Mouse (Mus musculus): ENCODE data around the gene 2310011J03Rik. TPM values are rescaled to one million over a fixed set of nuclear protein-coding genes. Genes with fewer than 3 reads are reported as not detected.

Gene 2310011J03Rik
- polyA plus RNA-seq, 1 experiment from 2014 or later: 23.8 TPM

DNA sequence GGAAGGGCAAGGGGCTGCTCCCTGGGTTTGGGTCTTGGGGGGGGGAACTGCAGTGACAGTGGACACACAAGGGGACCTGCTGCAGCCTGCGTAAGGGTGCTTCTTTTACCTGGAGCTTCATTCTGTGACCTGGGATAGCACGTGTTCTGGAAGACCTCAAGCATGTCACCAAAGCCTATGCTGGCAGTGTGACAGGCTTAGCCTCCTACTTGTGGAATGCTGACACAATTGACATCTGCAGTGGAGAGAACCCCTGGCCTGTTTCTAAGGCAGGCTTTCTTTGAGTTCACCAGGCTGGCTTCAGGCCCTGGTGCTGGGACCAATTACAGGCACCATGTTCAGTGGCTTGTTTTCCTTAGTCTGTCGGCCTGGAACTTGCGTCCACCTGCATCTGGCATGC, 26.0 kb downstream of the 2310011J03Rik start:
- Histone ChIP-seq H3K4me2 (ENCODE audit: low read depth, low read length) (no peak overlapping the region), H3K9me3 (ENCODE audit: control insufficient read depth, low read length) (no peaks in the 10 kb centered on the region), H3K4me3 (ENCODE audit: low read depth, low read length) (no peak overlapping the region), H3K4me1 (ENCODE audit: control insufficient read depth, insufficient read depth, low read length) (peaks cover 38% of the 10 kb centered on the region), H3K36me3 (ENCODE audit: control insufficient read depth, insufficient read depth, low read length) (peaks cover 10% of the 10 kb centered on the region), H3K9ac (replicated peaks; ENCODE audit: low read depth, low read length) (0 out of 2 replicates have a peak overlapping the region, but pooled peaks have one; percentile 16), H3K27me3 (ENCODE audit: control insufficient read depth, insufficient read depth, low read length) (no peaks in the 10 kb centered on the region; the same call in 1 of the 2 replicates), H3K27ac (ENCODE audit: low read depth, low read length) (no peak overlapping the region)
- WGBS: 72% methylated on average over 4 of the region's 4 CpGs
- no peak for ATAC-seq (ENCODE audit: low read depth)

DNA sequence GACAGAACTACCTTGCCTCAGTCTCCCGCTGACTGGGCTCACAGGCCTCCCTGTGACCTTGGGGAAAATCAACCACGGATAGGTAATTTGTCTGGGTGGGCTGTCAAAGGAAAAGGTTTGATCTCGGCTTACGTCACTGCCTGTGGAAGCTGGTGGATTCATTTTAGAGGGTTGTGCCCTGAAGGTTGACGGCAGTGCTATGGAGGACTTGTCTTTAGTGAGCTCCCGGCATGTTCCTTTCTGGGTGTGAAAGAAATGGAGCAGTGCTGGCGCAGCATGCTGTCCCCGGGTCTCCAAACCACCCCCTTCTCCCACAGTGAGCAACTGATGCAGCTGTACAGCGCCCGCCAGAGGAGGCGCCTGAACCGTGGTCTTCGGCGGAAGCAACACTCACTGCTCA, 27.0 kb downstream of the 2310011J03Rik start:
- Histone ChIP-seq H3K36me3 (ENCODE audit: control insufficient read depth, insufficient read depth, low read length) (peaks cover 10% of the 10 kb centered on the region), H3K9ac (replicated peaks; ENCODE audit: low read depth, low read length) (peak overlapping the region; percentile 98), H3K4me1 (ENCODE audit: control insufficient read depth, insufficient read depth, low read length) (peaks cover 34% of the 10 kb centered on the region), H3K4me2 (ENCODE audit: low read depth, low read length) (peak overlapping the region; percentile 96), H3K27ac (ENCODE audit: low read depth, low read length) (no peak overlapping the region), H3K9me3 (ENCODE audit: control insufficient read depth, low read length) (no peaks in the 10 kb centered on the region), H3K27me3 (ENCODE audit: control insufficient read depth, insufficient read depth, low read length) (no peaks in the 10 kb centered on the region; the same call in 1 of the 2 replicates), H3K4me3 (ENCODE audit: low read depth, low read length) (peak overlapping the region; percentile 80)
- no peak for ATAC-seq (ENCODE audit: low read depth)
- WGBS: 27% methylated on average over 14 of the region's 14 CpGs

GRCm38 (mm10) chr10:80292251-80293146, 27.8 kb downstream of the 2310011J03Rik start, which contains the start of gene Rps15:
Gene Rps15 (plus strand): TSS chr10:80292453.
- WGBS: under 1% methylated on average over 71 of the region's 72 CpGs
- H3K27ac ChIP-seq (ENCODE audit: low read depth, low read length): peak within 1 kb of the TSS; percentile 95
- H3K4me3 ChIP-seq (ENCODE audit: low read depth, low read length): peak within 1 kb of the TSS; percentile 80
- no peaks in the 10 kb centered on the region for H3K9me3 ChIP-seq (ENCODE audit: control insufficient read depth, low read length)
- peak within 1 kb of the TSS; percentile 96 for H3K4me2 ChIP-seq (ENCODE audit: low read depth, low read length)
- peak; percentile 74 for ATAC-seq (ENCODE audit: low read depth)
- peaks cover 26% of the 10 kb centered on the region for H3K4me1 ChIP-seq (ENCODE audit: control insufficient read depth, insufficient read depth, low read length)
- no peaks in the 10 kb centered on the region; the same call in 1 of the 2 replicates for H3K27me3 ChIP-seq (ENCODE audit: control insufficient read depth, insufficient read depth, low read length)
- H3K36me3 ChIP-seq (ENCODE audit: control insufficient read depth, insufficient read depth, low read length): peaks cover 17% of the 10 kb centered on the region
- H3K9ac ChIP-seq (replicated peaks; ENCODE audit: low read depth, low read length): peak within 1 kb of the TSS; percentile 98

DNA sequence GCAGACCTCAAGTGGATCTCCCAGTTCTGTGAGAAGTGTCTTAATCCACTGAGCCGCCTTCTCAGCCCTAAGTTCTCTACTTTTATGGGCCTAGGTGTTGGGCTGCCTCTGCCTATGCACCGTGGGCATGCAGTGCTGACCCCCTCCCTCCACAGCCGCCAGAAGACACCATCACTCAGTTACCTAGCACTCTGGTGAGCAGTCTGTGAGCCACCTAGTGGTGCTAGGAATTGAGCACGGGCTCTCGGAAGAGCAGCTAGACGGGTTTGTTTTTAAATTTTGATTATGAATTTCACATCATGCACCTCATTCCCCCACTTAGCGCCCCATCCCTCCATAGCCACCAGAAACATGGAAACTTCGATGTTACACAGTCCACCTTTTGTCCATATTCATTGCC, 31.7 kb downstream of the 2310011J03Rik start:
- ATAC-seq (ENCODE audit: low read depth): no peak
- 67% methylated on average over 8 of the region's 8 CpGs for WGBS
- Histone ChIP-seq H3K36me3 (ENCODE audit: control insufficient read depth, insufficient read depth, low read length) (peaks cover 37% of the 10 kb centered on the region), H3K4me1 (ENCODE audit: control insufficient read depth, insufficient read depth, low read length) (peaks cover 6% of the 10 kb centered on the region), H3K9me3 (ENCODE audit: control insufficient read depth, low read length) (no peaks in the 10 kb centered on the region), H3K4me2 (ENCODE audit: low read depth, low read length) (no peak overlapping the region), H3K27ac (ENCODE audit: low read depth, low read length) (no peak overlapping the region), H3K9ac (replicated peaks; ENCODE audit: low read depth, low read length) (no peak overlapping the region), H3K4me3 (ENCODE audit: low read depth, low read length) (no peak overlapping the region), H3K27me3 (ENCODE audit: control insufficient read depth, insufficient read depth, low read length) (no peaks in the 10 kb centered on the region; the same call in 1 of the 2 replicates)

- H3K27ac ChIP-seq (ENCODE audit: low read depth, low read length): no peak overlapping the region
- H3K9me3 ChIP-seq (ENCODE audit: control insufficient read depth, low read length): no peaks in the 10 kb centered on the region
- ATAC-seq (ENCODE audit: low read depth): no peak
- H3K36me3 ChIP-seq (ENCODE audit: control insufficient read depth, insufficient read depth, low read length): peaks cover 43% of the 10 kb centered on the region
- no peak overlapping the region for H3K4me2 ChIP-seq (ENCODE audit: low read depth, low read length)
- no peak overlapping the region for H3K9ac ChIP-seq (replicated peaks; ENCODE audit: low read depth, low read length)
- no peaks in the 10 kb centered on the region; the same call in 1 of the 2 replicates for H3K27me3 ChIP-seq (ENCODE audit: control insufficient read depth, insufficient read depth, low read length)
- no peak overlapping the region for H3K4me3 ChIP-seq (ENCODE audit: low read depth, low read length)
- 95% methylated on average over 12 of the region's 12 CpGs for WGBS
- peaks cover 1% of the 10 kb centered on the region for H3K4me1 ChIP-seq (ENCODE audit: control insufficient read depth, insufficient read depth, low read length)
Observed at GRCm38 (mm10) chr10:80288097-80288496, 32.2 kb downstream of the 2310011J03Rik start.

GRCm38 (mm10) chr10:80285222-80286070, 34.9 kb downstream of the 2310011J03Rik start:
- Histone ChIP-seq H3K27ac (ENCODE audit: low read depth, low read length) (no peak overlapping the region), H3K36me3 (ENCODE audit: control insufficient read depth, insufficient read depth, low read length) (peaks cover 66% of the 10 kb centered on the region), H3K27me3 (ENCODE audit: control insufficient read depth, insufficient read depth, low read length) (no peaks in the 10 kb centered on the region), H3K4me2 (ENCODE audit: low read depth, low read length) (no peak overlapping the region), H3K9me3 (ENCODE audit: control insufficient read depth, low read length) (no peaks in the 10 kb centered on the region), H3K9ac (replicated peaks; ENCODE audit: low read depth, low read length) (no peak overlapping the region; the same call in 1 of the 2 replicates), H3K4me1 (ENCODE audit: control insufficient read depth, insufficient read depth, low read length) (no peaks in the 10 kb centered on the region), H3K4me3 (ENCODE audit: low read depth, low read length) (no peak overlapping the region)
- 69% methylated on average over 15 of the region's 15 CpGs for WGBS
- no peak for ATAC-seq (ENCODE audit: low read depth)

- Histone ChIP-seq H3K9me3 (ENCODE audit: control insufficient read depth, low read length) (no peaks in the 10 kb centered on the region), H3K27me3 (ENCODE audit: control insufficient read depth, insufficient read depth, low read length) (no peaks in the 10 kb centered on the region), H3K4me1 (ENCODE audit: control insufficient read depth, insufficient read depth, low read length) (no peaks in the 10 kb centered on the region), H3K36me3 (ENCODE audit: control insufficient read depth, insufficient read depth, low read length) (peaks cover 86% of the 10 kb centered on the region), H3K4me2 (ENCODE audit: low read depth, low read length) (no peak overlapping the region), H3K4me3 (ENCODE audit: low read depth, low read length) (no peak overlapping the region), H3K27ac (ENCODE audit: low read depth, low read length) (no peak overlapping the region), H3K9ac (replicated peaks; ENCODE audit: low read depth, low read length) (no peak overlapping the region)
- no peak for ATAC-seq (ENCODE audit: low read depth)
- WGBS: 89% methylated on average over 20 of the region's 20 CpGs
Observed at GRCm38 (mm10) chr10:80282481-80283441, 37.6 kb downstream of the 2310011J03Rik start.

- Histone ChIP-seq H3K27me3 (ENCODE audit: control insufficient read depth, insufficient read depth, low read length) (no peaks in the 10 kb centered on the region), H3K9me3 (ENCODE audit: control insufficient read depth, low read length) (no peaks in the 10 kb centered on the region), H3K4me1 (ENCODE audit: control insufficient read depth, insufficient read depth, low read length) (no peaks in the 10 kb centered on the region), H3K27ac (ENCODE audit: low read depth, low read length) (no peak overlapping the region), H3K36me3 (ENCODE audit: control insufficient read depth, insufficient read depth, low read length) (peaks cover 88% of the 10 kb centered on the region), H3K4me3 (ENCODE audit: low read depth, low read length) (no peak overlapping the region), H3K4me2 (ENCODE audit: low read depth, low read length) (no peak overlapping the region), H3K9ac (replicated peaks; ENCODE audit: low read depth, low read length) (no peak overlapping the region; the same call in 1 of the 2 replicates)
- peak; percentile 28; the same call in 1 of the 2 replicates for ATAC-seq (ENCODE audit: low read depth)
- WGBS: 55% methylated on average over 8 of the region's 8 CpGs
Observed at GRCm38 (mm10) chr10:80281921-80282371, 38.4 kb downstream of the 2310011J03Rik start.
